In the genomic region with DNA sequence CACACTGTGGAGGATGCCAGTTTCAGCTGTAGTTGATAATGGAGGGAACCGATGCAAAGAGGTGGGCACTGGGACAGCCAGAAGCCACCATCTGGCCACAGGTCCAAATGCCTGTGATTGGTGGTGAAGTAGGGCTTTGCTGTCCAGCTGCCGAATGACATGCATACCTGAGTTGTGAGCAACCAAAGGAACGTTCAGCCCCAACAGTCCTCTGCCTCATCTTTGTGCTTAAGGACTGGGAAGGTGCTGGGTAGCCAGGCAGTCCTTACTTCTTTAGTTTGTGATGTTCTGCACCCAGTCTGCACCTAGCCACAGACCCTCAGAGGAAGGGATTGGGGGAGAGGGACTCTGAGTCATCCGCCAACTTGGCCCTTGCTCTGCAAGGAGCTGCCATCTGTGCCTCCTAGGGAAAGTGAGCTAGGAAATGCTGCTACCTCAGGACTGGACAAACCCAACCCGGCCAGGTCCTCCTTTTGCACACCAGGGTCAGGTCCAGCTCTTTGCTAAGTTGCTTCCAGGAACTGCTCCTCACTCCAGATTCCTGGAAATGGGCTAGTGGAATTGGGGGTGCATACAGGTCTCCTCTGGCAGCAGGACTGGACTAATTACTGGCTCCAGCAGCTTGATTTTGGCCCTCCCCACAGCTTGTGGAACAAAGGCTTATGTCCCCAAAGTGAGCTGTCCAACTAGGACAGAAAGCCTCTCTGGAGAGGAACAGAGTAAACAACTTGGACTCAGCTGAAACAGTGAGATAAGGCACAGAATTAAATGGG, we compare ENCODE assay signal across 37 mouse cellular contexts. TPM values are rescaled to one million over a fixed set of nuclear protein-coding genes. Genes with fewer than 3 reads are reported as not detected.
DNase-seq lines count a peak whose midpoint lies in the region; TF ChIP-seq lines count a peak whose summit lies in the region.
"Had no signal": no experiment of that assay in that cellular context is flagged by ENCODE, and none has a peak within 500 bp of the region (broad histone marks: within the 10 kb centered on the region; RNA-seq: fewer than 3 reads in every experiment).

No protein-coding gene starts in this region.

- intact Hi-C loops in left cerebral cortex, postnatal 14 days (cut with DNase I), result no loop called here

- H3K27me3 ChIP-seq in cerebellum, adult 2 months (ENCODE audit: control insufficient read depth, insufficient read depth, low read length), result no peaks in the 10 kb centered on the region
- H3K27me3 ChIP-seq: embryonic facial prominence, embryonic 13.5 days; forebrain, embryonic 12.5 days; hindbrain, embryonic 15.5 days; kidney, embryonic 15.5 days had no signal

- DNase-seq in cerebellum, adult 2 months, result peak in 1 of 2 experiments; percentile 41
- DNase-seq in cerebellum, adult 11-12 months, result no peak
- DNase-seq in 3134 (ENCODE audit: extremely low read depth, insufficient read length, low spot score), result peak; percentile 42
- DNase-seq in 3T3-L1 (ENCODE audit: low read depth, low spot score), result peak; percentile 59
- no peak for DNase-seq in left cerebral cortex, postnatal 14 days (ENCODE audit: low spot score in 2 of 2)
- no peak for DNase-seq in right cerebral cortex, adult 18-20 months
- DNase-seq: forebrain, postnatal 0 days; gastrocnemius, postnatal 14 days; heart, postnatal 14 days; kidney, adult 11 months; kidney, postnatal 25 days; left cerebral cortex, postnatal 4 days; lung, adult 2 months; lung, postnatal 10 days; midbrain, embryonic 14.5 days; right cerebral cortex, postnatal 25 days; spleen, adult 18-20 months; thymus, adult 18-20 months; thymus, postnatal 25 days had no signal

- 42% methylated on average over 5 of the region's 5 CpGs for WGBS in cerebellum, adult 2 months

- TF ChIP-seq POLR2A in cerebellum, adult 2 months (IDR thresholded peaks at IDR 0.05; ENCODE audit: borderline replicate concordance, insufficient read depth, low read length), result no peak
- no peak for TF ChIP-seq POLR2A in embryonic fibroblast, embryonic 13.5 days (IDR thresholded peaks at IDR 0.05; ENCODE audit: low read depth, low read length)

- no peak for TF ChIP-seq CTCF in cerebellum, adult 2 months (IDR thresholded peaks at IDR 0.05; ENCODE audit: borderline replicate concordance, insufficient read depth, low read depth, low read length)
- no peak for TF ChIP-seq CTCF in embryonic fibroblast, embryonic 13.5 days (IDR thresholded peaks at IDR 0.05; ENCODE audit: borderline replicate concordance, insufficient read depth, low read length)

- no peak overlapping the region for H3K4me3 ChIP-seq in cerebellum, adult 2 months (replicated peaks; ENCODE audit: insufficient read depth, low read depth, low read length)
- no peak overlapping the region for H3K4me3 ChIP-seq in embryonic fibroblast, embryonic 13.5 days (ENCODE audit: insufficient read depth, low read length)
- H3K4me3 ChIP-seq: embryonic facial prominence, embryonic 13.5 days; forebrain, embryonic 12.5 days; hindbrain, embryonic 10.5 days; hindbrain, embryonic 15.5 days; kidney, embryonic 15.5 days; left cerebral cortex, adult 2 months had no signal

- H3K4me1 ChIP-seq in cerebellum, adult 2 months (ENCODE audit: control insufficient read depth, insufficient read depth, low read length), result peaks cover 18% of the 10 kb centered on the region
- peaks cover 12% of the 10 kb centered on the region for H3K4me1 ChIP-seq in embryonic fibroblast, embryonic 13.5 days (ENCODE audit: control insufficient read depth, insufficient read depth, low read length)
- H3K4me1 ChIP-seq: embryonic facial prominence, embryonic 13.5 days; forebrain, embryonic 12.5 days; hindbrain, embryonic 10.5 days; hindbrain, embryonic 15.5 days; kidney, embryonic 15.5 days had no signal

- 0 out of 2 replicates have a peak overlapping the region, but pooled peaks have one; percentile 13 for H3K27ac ChIP-seq in cerebellum, adult 2 months (ENCODE audit: insufficient read depth, low read length)
- H3K27ac ChIP-seq in embryonic fibroblast, embryonic 13.5 days (ENCODE audit: insufficient read depth, low read length), result peak overlapping the region; percentile 39
- H3K27ac ChIP-seq: embryonic facial prominence, embryonic 13.5 days; forebrain, embryonic 12.5 days; hindbrain, embryonic 10.5 days; hindbrain, embryonic 15.5 days; kidney, embryonic 15.5 days; left cerebral cortex, adult 2 months; liver, embryonic 14.5 days; macrophage; stomach, postnatal 0 days had no signal

RNA-seq across cellular contexts. Expression of gene Gfod2, which starts 10.2 kb away (rescaled TPM):
- polyA plus RNA-seq in cerebellum, adult 2 months (2012; rRNA removed), result 20.7 and 21.4 TPM in 2 replicates
- 4.7 and 5.6 TPM in 2 replicates for polyA plus RNA-seq in embryonic fibroblast, embryonic 13.5 days (2011; ENCODE audit: insufficient read length, low read depth, missing spikeins)
- 10 to 100 TPM; 20.6 to 20.9 TPM for total RNA-seq in left cerebral cortex, postnatal 14 days (2021)
- total RNA-seq: monocyte, adult 5-6 weeks had no signal

RNA-seq across cellular contexts. Expression of gene Ranbp10, which starts 58.5 kb away (rescaled TPM):
- 30.5 and 32.1 TPM in 2 replicates for polyA plus RNA-seq in cerebellum, adult 2 months (2012; rRNA removed)
- polyA plus RNA-seq in embryonic fibroblast, embryonic 13.5 days (2011; ENCODE audit: insufficient read length, low read depth, missing spikeins), result 18.4 and 18.6 TPM in 2 replicates
- total RNA-seq in left cerebral cortex, postnatal 14 days (2021), result 10 to 100 TPM; 24.6 to 26.4 TPM

RNA-seq across cellular contexts. Expression of gene Tsnaxip1, which starts 58.9 kb away (rescaled TPM):
- polyA plus RNA-seq in cerebellum, adult 2 months (2012; rRNA removed), result 0.25 and 0.98 TPM in 2 replicates
- polyA plus RNA-seq in embryonic fibroblast, embryonic 13.5 days (2011; ENCODE audit: insufficient read length, low read depth, missing spikeins), result not detected in 2 replicates
- total RNA-seq in left cerebral cortex, postnatal 14 days (2021), result under 1 TPM in 1 of 2 experiments, not detected in 1; 0.18 TPM
- total RNA-seq: adrenal gland, postnatal 36 days; common myeloid progenitor, adult 5-6 weeks; gastrocnemius, postnatal 14 days; granulocyte monocyte progenitor cell, adult 5-6 weeks; megakaryocyte-erythroid progenitor cell, adult 5-6 weeks; monocyte, adult 5-6 weeks had no signal
- polyA plus RNA-seq: G1E; heart, embryonic 14.5 days; inflammation-experienced regulatory T-cells, adult 6 months; macrophage; stomach, postnatal 0 days had no signal

Comparison
In these comparisons a context has a peak if more than half of its experiments do, and no peak if none do; other contexts are left out.
1. DNase-seq: peak in 3134 (single experiment) and 3T3-L1 (single experiment); none in cerebellum, adult 11-12 months (single experiment), left cerebral cortex, postnatal 14 days (0 of 2) and right cerebral cortex, adult 18-20 months (single experiment).